Mouse (Mus musculus) MEL (cell line): Measurements from ENCODE around the gene Cntrl.

Source experiments
- CHD1 ChIP-seq: IDR thresholded peaks from 2 replicates; pipeline ENCODE4 v1.6.1; 2012; ENCODE audit warnings: low read depth, mild to moderate bottlenecking, inconsistent platforms, low read length, improper control_type of control experiment
- CTCF ChIP-seq, 3 experiments: IDR thresholded peaks in 2 of 3; conservative IDR thresholded peaks in 1 of 3; 2 replicates each; pipeline ENCODE4 v1.5.1; 2011 to 2012; ENCODE audit warnings: low read length in 3 of 3, low read depth in 2 of 3, mild to moderate bottlenecking in 2 of 3, improper control_type of control experiment in 1 of 3, inconsistent platforms in 1 of 3, mixed read lengths in 1 of 3, moderate library complexity in 1 of 3; ENCODE audit not compliant: control insufficient read depth in 1 of 3, insufficient read depth in 1 of 3, poor library complexity in 1 of 3, severe bottlenecking in 1 of 3
- EP300 ChIP-seq, 2 experiments: IDR thresholded peaks; 2 replicates each; pipeline ENCODE4 v1.6.1; 2011; ENCODE audit warnings: improper control_type of control experiment in 2 of 2, low read length in 2 of 2, low read depth in 1 of 2, mild to moderate bottlenecking in 1 of 2
- ETS1 ChIP-seq: IDR thresholded peaks from 2 replicates; pipeline ENCODE4 v1.6.1; 2012; ENCODE audit warnings: low read depth, mild to moderate bottlenecking, inconsistent platforms, low read length, improper control_type of control experiment, moderate library complexity
- GATA1 ChIP-seq: IDR thresholded peaks from 2 replicates; pipeline ENCODE4 v1.6.1; 2011; ENCODE audit warnings: low read depth, low read length, improper control_type of control experiment
- NRF1 ChIP-seq: IDR thresholded peaks from 2 replicates; pipeline ENCODE4 v1.6.1; 2014; ENCODE audit warnings: low read depth, mild to moderate bottlenecking, inconsistent platforms, low read length, improper control_type of control experiment, moderate library complexity; ENCODE audit not compliant: poor library complexity, insufficient read depth, severe bottlenecking
- POLR2A ChIP-seq, 2 experiments: IDR thresholded peaks; 2 replicates each; pipeline ENCODE4 v1.6.1; 2011 to 2012; ENCODE audit warnings: low read length in 2 of 2, mild to moderate bottlenecking in 2 of 2, control low read depth in 1 of 2, improper control_type of control experiment in 1 of 2, low read depth in 1 of 2, moderate library complexity in 1 of 2; ENCODE audit not compliant: control insufficient read depth in 1 of 2, insufficient read depth in 1 of 2, poor library complexity in 1 of 2
- RCOR1 ChIP-seq: IDR thresholded peaks from 2 replicates; pipeline ENCODE4 v1.6.1; 2012; ENCODE audit warnings: low read depth, mild to moderate bottlenecking, inconsistent platforms, low read length, improper control_type of control experiment
- TBP ChIP-seq: IDR thresholded peaks from 2 replicates; pipeline ENCODE4 v1.8.0; 2011; ENCODE audit warnings: low read depth, low read length, improper control_type of control experiment
- ZNF384 ChIP-seq: IDR thresholded peaks from 2 replicates; pipeline ENCODE4 v1.6.1; 2012; ENCODE audit warnings: low read depth, mild to moderate bottlenecking, inconsistent platforms, low read length, improper control_type of control experiment

DNA sequence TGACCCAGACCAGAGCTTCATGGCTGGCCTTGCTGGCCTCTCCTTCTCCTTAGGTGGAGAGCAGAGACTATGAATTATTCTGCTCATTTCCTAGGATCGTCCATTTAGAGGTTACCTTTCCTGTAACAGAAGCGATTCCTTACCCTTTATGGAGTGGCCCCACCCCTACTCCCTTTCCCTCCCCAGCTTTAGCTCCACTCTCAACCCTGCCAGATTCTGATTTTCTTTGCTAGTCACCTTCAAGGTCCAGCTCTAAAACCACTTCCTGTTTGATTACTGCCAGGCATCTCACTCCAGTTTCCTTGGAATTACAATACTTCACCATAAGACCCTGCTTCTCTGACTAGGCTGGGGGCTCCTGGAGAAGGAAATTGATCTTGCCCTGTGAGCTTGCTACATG is 107.4 kb downstream of the Cntrl start:
- no peak for TF ChIP-seq EP300 (IDR thresholded peaks at IDR 0.05; ENCODE audit: low read depth in 1 of 2, low read length in 2 of 2)
- no peak for TF ChIP-seq POLR2A (IDR thresholded peaks at IDR 0.05; ENCODE audit: control insufficient read depth in 1 of 2, insufficient read depth in 1 of 2, low read depth in 1 of 2, low read length in 2 of 2, poor library complexity in 1 of 2)
- no peak for TF ChIP-seq NRF1
- TF ChIP-seq ZNF384, result no peak
- no peak for TF ChIP-seq RCOR1
- TF ChIP-seq TBP, result no peak
- no peak for TF ChIP-seq CHD1
- TF ChIP-seq CTCF (IDR thresholded peaks at IDR 0.05 in 2 of 3, conservative IDR thresholded peaks at IDR 0.05 in 1 of 3; ENCODE audit: control insufficient read depth in 1 of 3, insufficient read depth in 1 of 3, low read depth in 2 of 3, low read length in 3 of 3, poor library complexity in 1 of 3, severe bottlenecking in 1 of 3), result no peak
- no peak for TF ChIP-seq GATA1
- TF ChIP-seq ETS1, result no peak
